Mouse (Mus musculus) bone marrow macrophage, adult 2 months (primary cell): ENCODE results near the gene Cbs.

Experiments
- CTCF ChIP-seq: IDR thresholded peaks from 2 replicates; pipeline ENCODE4 v1.5.1; 2012; ENCODE audit warnings: low read depth, mild to moderate bottlenecking, low read length, moderate library complexity
- POLR2A ChIP-seq: IDR thresholded peaks from 2 replicates; pipeline ENCODE4 v1.6.1; 2012; ENCODE audit warnings: mild to moderate bottlenecking, low read depth, low read length, borderline replicate concordance

DNA sequence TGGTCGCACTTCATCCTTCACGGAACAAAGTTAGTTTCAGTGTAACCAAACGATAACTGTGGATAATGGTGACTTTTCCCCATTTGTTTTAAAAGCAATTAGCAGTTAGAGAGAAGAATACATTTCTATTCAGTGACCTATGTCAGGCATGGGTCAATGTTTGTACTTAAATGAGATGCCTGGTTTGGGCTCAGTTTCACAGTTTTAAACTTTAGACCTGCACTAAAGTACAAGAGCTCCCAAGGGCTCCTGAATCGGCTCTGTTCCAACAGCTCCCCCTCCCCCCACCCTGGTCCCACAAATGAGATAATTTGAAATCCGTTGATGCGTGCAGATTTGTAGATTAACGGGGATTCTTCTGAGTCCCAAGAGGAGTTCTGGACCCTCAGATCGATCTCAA, 34.7 kb upstream of the Cbs start:
- TF ChIP-seq POLR2A: no peak
- TF ChIP-seq CTCF: no peak
